In the genomic region with DNA sequence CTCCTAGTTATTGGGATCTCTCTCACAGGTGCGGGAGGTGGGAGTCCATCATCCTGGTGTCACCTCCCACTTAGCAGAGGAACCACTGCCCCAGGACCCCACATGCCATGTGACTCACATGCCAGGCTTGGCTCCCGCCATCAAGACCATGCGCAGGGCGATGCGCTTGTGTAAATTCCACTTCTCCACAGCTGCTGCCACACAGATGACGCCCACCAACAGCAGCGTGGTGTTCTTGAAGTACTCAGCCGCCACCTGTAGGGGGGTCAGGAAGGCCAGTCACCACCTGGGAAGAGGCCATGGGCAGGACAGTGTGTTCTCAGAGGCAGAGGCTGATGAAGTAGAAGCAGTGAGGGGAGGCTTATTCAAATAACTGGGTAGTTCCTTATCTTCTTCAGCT, we compare ENCODE assay signal across 32 mouse cellular contexts. TPM values are rescaled to one million over a fixed set of nuclear protein-coding genes. Genes with fewer than 3 reads are reported as not detected.
DNase-seq lines count a peak whose midpoint lies in the region; ATAC-seq and TF ChIP-seq lines count a peak whose summit lies in the region.
"Had no signal": no experiment of that assay in that cellular context is flagged by ENCODE, and none has a peak within 500 bp of the region (broad histone marks: within the 10 kb centered on the region; RNA-seq: fewer than 3 reads in every experiment).

No protein-coding gene starts in this region.

- no peaks in the 10 kb centered on the region for H3K36me3 ChIP-seq in midbrain, embryonic 16.5 days (ENCODE audit: control insufficient read depth, insufficient read depth, low read length)
- H3K36me3 ChIP-seq in midbrain, embryonic 14.5 days (ENCODE audit: control insufficient read depth, insufficient read depth, low read length), result no peaks in the 10 kb centered on the region
- H3K36me3 ChIP-seq in forebrain, embryonic 13.5 days (ENCODE audit: poor library complexity, severe bottlenecking), result no peaks in the 10 kb centered on the region
- H3K36me3 ChIP-seq: embryonic facial prominence, embryonic 10.5 days; embryonic facial prominence, embryonic 15.5 days; forebrain, embryonic 12.5 days; G1E; limb, embryonic 15.5 days; midbrain, embryonic 15.5 days had no signal

- H3K27ac ChIP-seq in layer of hippocampus, adult 2 months, result no peak overlapping the region
- no peak overlapping the region for H3K27ac ChIP-seq in midbrain, embryonic 16.5 days (ENCODE audit: low read length)
- no peak overlapping the region for H3K27ac ChIP-seq in midbrain, embryonic 14.5 days (replicated peaks; ENCODE audit: low read depth, low read length)
- no peak overlapping the region for H3K27ac ChIP-seq in forebrain, embryonic 13.5 days
- H3K27ac ChIP-seq: embryonic facial prominence, embryonic 15.5 days; forebrain, embryonic 12.5 days; midbrain, embryonic 15.5 days had no signal

- 89% methylated on average over 8 of the region's 8 CpGs for WGBS in midbrain, embryonic 16.5 days
- WGBS in midbrain, embryonic 14.5 days, result 93% methylated on average over 8 of the region's 8 CpGs
- WGBS in forebrain, embryonic 13.5 days, result 93% methylated on average over 8 of the region's 8 CpGs

- no peaks in the 10 kb centered on the region for H3K27me3 ChIP-seq in midbrain, embryonic 16.5 days (ENCODE audit: control insufficient read depth, insufficient read depth, low read depth, low read length)
- no peaks in the 10 kb centered on the region for H3K27me3 ChIP-seq in midbrain, embryonic 14.5 days (ENCODE audit: control insufficient read depth, insufficient read depth, low read length)
- no peaks in the 10 kb centered on the region for H3K27me3 ChIP-seq in forebrain, embryonic 13.5 days
- H3K27me3 ChIP-seq: embryonic facial prominence, embryonic 15.5 days; forebrain, embryonic 12.5 days; limb, embryonic 15.5 days; midbrain, embryonic 15.5 days had no signal

- H3K4me1 ChIP-seq in midbrain, embryonic 16.5 days (ENCODE audit: control insufficient read depth, insufficient read depth, low read length), result no peaks in the 10 kb centered on the region
- H3K4me1 ChIP-seq in midbrain, embryonic 14.5 days (ENCODE audit: control insufficient read depth, insufficient read depth, low read length), result no peaks in the 10 kb centered on the region
- peaks cover 13% of the 10 kb centered on the region for H3K4me1 ChIP-seq in forebrain, embryonic 13.5 days

- H3K4me3 ChIP-seq in layer of hippocampus, adult 2 months, result no peak overlapping the region
- no peak overlapping the region for H3K4me3 ChIP-seq in midbrain, embryonic 16.5 days (ENCODE audit: low read depth, low read length)
- no peak overlapping the region for H3K4me3 ChIP-seq in midbrain, embryonic 14.5 days (replicated peaks; ENCODE audit: low read depth, low read length)
- no peak overlapping the region for H3K4me3 ChIP-seq in forebrain, embryonic 13.5 days
- H3K4me3 ChIP-seq: embryonic facial prominence, embryonic 10.5 days; embryonic facial prominence, embryonic 15.5 days; forebrain, embryonic 12.5 days; limb, embryonic 15.5 days; megakaryocyte, embryonic 14.5 days; midbrain, embryonic 15.5 days had no signal

- H3K9me3 ChIP-seq in midbrain, embryonic 16.5 days (replicated peaks; ENCODE audit: control insufficient read depth, low read length, poor library complexity, severe bottlenecking), result no peaks in the 10 kb centered on the region; the same call in 1 of the 2 replicates
- H3K9me3 ChIP-seq in midbrain, embryonic 14.5 days (ENCODE audit: control insufficient read depth, low read length), result no peaks in the 10 kb centered on the region
- no peaks in the 10 kb centered on the region for H3K9me3 ChIP-seq in forebrain, embryonic 13.5 days (replicated peaks)
- H3K9me3 ChIP-seq: embryonic facial prominence, embryonic 10.5 days; embryonic facial prominence, embryonic 15.5 days; forebrain, embryonic 12.5 days; G1E; limb, embryonic 15.5 days; midbrain, embryonic 15.5 days had no signal

- ATAC-seq in midbrain, embryonic 16.5 days, result peak; percentile 15; the same call in 1 of the 2 replicates
- ATAC-seq in midbrain, embryonic 14.5 days (ENCODE audit: low FRiP score, low TSS enrichment), result no peak
- ATAC-seq in megakaryocyte progenitor cell, adult 5-6 weeks (replicated peaks; ENCODE audit: poor library complexity), result 0 out of 2 replicates have a peak, but pooled peaks have one; percentile 13
- ATAC-seq in forebrain, embryonic 13.5 days, result no peak
- ATAC-seq: intestine, embryonic 16.5 days; midbrain, embryonic 15.5 days had no signal

- TF ChIP-seq CTCF in layer of hippocampus, adult 2 months (conservative IDR thresholded peaks at IDR 0.05), result peak; percentile 16; the same call in 1 of the 2 replicates

- DNase-seq in layer of hippocampus, adult 2 months (ENCODE audit: low spot score in 2 of 2), result no peak
- no peak for DNase-seq in layer of hippocampus, adult 11-12 months (ENCODE audit: low spot score)
- DNase-seq in midbrain, embryonic 14.5 days, result no peak
- DNase-seq in R1 (ENCODE audit: low read depth, low spot score), result peak; percentile 37
- DNase-seq in cerebellum, postnatal 25 days, result no peak
- DNase-seq: adrenal gland, postnatal 14 days; cerebellum, adult 11 months; cerebellum, adult 9-11 months; gastrocnemius, postnatal 10 days; heart, postnatal 4 days; kidney, adult 9 months; kidney, postnatal 14 days; left cerebral cortex, postnatal 4 days; lung, postnatal 36 days; right cerebral cortex, postnatal 4 days; thymus, postnatal 14 days had no signal

- H3K9ac ChIP-seq in midbrain, embryonic 16.5 days (ENCODE audit: low read depth, low read length), result no peak overlapping the region
- H3K9ac ChIP-seq in midbrain, embryonic 14.5 days (replicated peaks; ENCODE audit: low read length), result no peak overlapping the region
- H3K9ac ChIP-seq in forebrain, embryonic 13.5 days, result no peak overlapping the region
- H3K9ac ChIP-seq: embryonic facial prominence, embryonic 15.5 days; forebrain, embryonic 12.5 days; limb, embryonic 15.5 days; midbrain, embryonic 15.5 days had no signal

- no peak overlapping the region for H3K4me2 ChIP-seq in midbrain, embryonic 16.5 days (ENCODE audit: low read length)
- no peak overlapping the region for H3K4me2 ChIP-seq in midbrain, embryonic 14.5 days (ENCODE audit: low read length)
- H3K4me2 ChIP-seq in forebrain, embryonic 13.5 days, result no peak overlapping the region
- H3K4me2 ChIP-seq: embryonic facial prominence, embryonic 15.5 days; forebrain, embryonic 12.5 days; heart, embryonic 11.5 days; limb, embryonic 15.5 days; midbrain, embryonic 15.5 days had no signal

RNA-seq across cellular contexts. Expression of gene Slc13a4, which starts 18.3 kb away (rescaled TPM):
- total RNA-seq in layer of hippocampus, adult 2 months (2021), result 1 to 10 TPM; 4.0 to 6.2 TPM
- 5.8 and 8.0 TPM in 2 replicates for polyA plus RNA-seq in midbrain, embryonic 16.5 days (2015; fragmentation: Nextera tagmentation; extraction: Ambion mirVana)
- polyA plus RNA-seq in midbrain, embryonic 14.5 days (2014; fragmentation: Nextera tagmentation; extraction: Ambion mirVana), result 0.19 and 3.3 TPM in 2 replicates
- total RNA-seq in megakaryocyte progenitor cell, adult 5-6 weeks (2015), result not detected in 2 replicates
- not detected in 2 replicates for total RNA-seq in megakaryocyte progenitor cell, adult 5-6 weeks (2017)
- 0.50 and 0.94 TPM in 2 replicates for polyA plus RNA-seq in forebrain, embryonic 13.5 days (2015; fragmentation: Nextera tagmentation; extraction: Ambion mirVana)
- total RNA-seq: common myeloid progenitor, adult 5-6 weeks; granulocyte monocyte progenitor cell, adult 5-6 weeks; neutrophil, adult 5-6 weeks had no signal
- polyA plus RNA-seq: G1E had no signal

RNA-seq across cellular contexts. Expression of gene Fam180a, which starts 36.3 kb away (rescaled TPM):
- total RNA-seq in layer of hippocampus, adult 2 months (2021), result under 1 TPM; 0.38 to 0.44 TPM
- 1.5 and 1.7 TPM in 2 replicates for polyA plus RNA-seq in midbrain, embryonic 16.5 days (2015; fragmentation: Nextera tagmentation; extraction: Ambion mirVana)
- polyA plus RNA-seq in midbrain, embryonic 14.5 days (2014; fragmentation: Nextera tagmentation; extraction: Ambion mirVana), result 0.68 TPM in 1 of 2 replicates, not detected in the other
- total RNA-seq in megakaryocyte progenitor cell, adult 5-6 weeks (2015), result not detected in 2 replicates
- not detected in 2 replicates for total RNA-seq in megakaryocyte progenitor cell, adult 5-6 weeks (2017)
- polyA plus RNA-seq in forebrain, embryonic 13.5 days (2015; fragmentation: Nextera tagmentation; extraction: Ambion mirVana), result not detected in 2 replicates
- total RNA-seq: common myeloid progenitor, adult 5-6 weeks; G1E; granulocyte monocyte progenitor cell, adult 5-6 weeks; neutrophil, adult 5-6 weeks had no signal
- polyA plus RNA-seq: embryonic facial prominence, embryonic 10.5 days; forebrain, embryonic 12.5 days; G1E; neural tube, embryonic 11.5 days had no signal

Comparison
In these comparisons a context has a peak if more than half of its experiments do, and no peak if none do; other contexts are left out.
1. ATAC-seq: peak in midbrain, embryonic 16.5 days (single experiment) and megakaryocyte progenitor cell, adult 5-6 weeks (single experiment); none in midbrain, embryonic 14.5 days (single experiment) and forebrain, embryonic 13.5 days (single experiment).